Comparison of ENCODE assay signal across 17 mouse cellular contexts in genomic region chr7:89700511-89700910, GRCm38 (mm10).
DNase-seq lines count a peak whose midpoint lies in the region; ATAC-seq and TF ChIP-seq lines count a peak whose summit lies in the region.
"Had no signal": no experiment of that assay in that cellular context is flagged by ENCODE, and none has a peak within 500 bp of the region (broad histone marks: within the 10 kb centered on the region; RNA-seq: fewer than 3 reads in every experiment).

No protein-coding gene starts in this region.

- TF ChIP-seq POLR2A in kidney, adult 2 months (IDR thresholded peaks at IDR 0.05; ENCODE audit: low read depth, low read length), result no peak

- no peak overlapping the region for H3K4me2 ChIP-seq in hindbrain, embryonic 11.5 days (replicated peaks; ENCODE audit: low read depth, low read length)
- H3K4me2 ChIP-seq in hindbrain, embryonic 14.5 days (replicated peaks), result no peak overlapping the region
- H3K4me2 ChIP-seq: heart, embryonic 13.5 days; hindbrain, embryonic 13.5 days had no signal

- peak; percentile 38; the same call in 1 of the 2 replicates for ATAC-seq in hindbrain, embryonic 11.5 days (ENCODE audit: low FRiP score)
- ATAC-seq in hindbrain, embryonic 14.5 days (ENCODE audit: low FRiP score), result no peak
- ATAC-seq: intestine, postnatal 0 days had no signal

- no peak overlapping the region for H3K9ac ChIP-seq in hindbrain, embryonic 11.5 days (ENCODE audit: low read depth, low read length)
- no peak overlapping the region for H3K9ac ChIP-seq in hindbrain, embryonic 14.5 days
- H3K9ac ChIP-seq: forebrain, postnatal 0 days; heart, embryonic 13.5 days; hindbrain, embryonic 13.5 days had no signal

- no peak for TF ChIP-seq CTCF in kidney, adult 2 months (conservative IDR thresholded peaks at IDR 0.05; ENCODE audit: insufficient read depth, insufficient read length, low read depth, low read length)

- no peak overlapping the region for H3K27ac ChIP-seq in hindbrain, embryonic 11.5 days (ENCODE audit: low read depth, low read length)
- no peak overlapping the region for H3K27ac ChIP-seq in hindbrain, embryonic 14.5 days
- no peak overlapping the region for H3K27ac ChIP-seq in kidney, adult 2 months (ENCODE audit: insufficient read depth, low read depth, low read length)
- H3K27ac ChIP-seq: forebrain, embryonic 10.5 days; heart, adult 2 months; heart, embryonic 10.5 days; heart, embryonic 13.5 days; hindbrain, embryonic 13.5 days; hindbrain, postnatal 0 days had no signal

- H3K36me3 ChIP-seq in hindbrain, embryonic 11.5 days (ENCODE audit: control insufficient read depth, insufficient read depth, low read length), result no peaks in the 10 kb centered on the region
- H3K36me3 ChIP-seq in hindbrain, embryonic 14.5 days (replicated peaks; ENCODE audit: control insufficient read depth, insufficient read depth), result no peaks in the 10 kb centered on the region
- no peaks in the 10 kb centered on the region for H3K36me3 ChIP-seq in kidney, adult 2 months (ENCODE audit: control insufficient read depth, insufficient read depth, low read length)
- H3K36me3 ChIP-seq: forebrain, embryonic 10.5 days; heart, embryonic 10.5 days; heart, embryonic 13.5 days; hindbrain, embryonic 13.5 days had no signal

- no peaks in the 10 kb centered on the region for H3K4me1 ChIP-seq in hindbrain, embryonic 11.5 days (replicated peaks; ENCODE audit: control insufficient read depth, insufficient read depth, low read length)
- no peaks in the 10 kb centered on the region for H3K4me1 ChIP-seq in hindbrain, embryonic 14.5 days (replicated peaks; ENCODE audit: control insufficient read depth, insufficient read depth, low read length)
- no peaks in the 10 kb centered on the region for H3K4me1 ChIP-seq in kidney, adult 2 months (ENCODE audit: control insufficient read depth, insufficient read depth, low read length)

- no peaks in the 10 kb centered on the region for H3K27me3 ChIP-seq in hindbrain, embryonic 11.5 days (ENCODE audit: control insufficient read depth, insufficient read depth, low read length)
- H3K27me3 ChIP-seq in hindbrain, embryonic 14.5 days (ENCODE audit: control insufficient read depth, insufficient read depth, low read length), result no peaks in the 10 kb centered on the region
- no peaks in the 10 kb centered on the region for H3K27me3 ChIP-seq in kidney, adult 2 months (replicated peaks; ENCODE audit: control insufficient read depth, insufficient read depth, low read length)
- H3K27me3 ChIP-seq: heart, embryonic 13.5 days; hindbrain, embryonic 13.5 days; Patski had no signal

- H3K9me3 ChIP-seq in hindbrain, embryonic 11.5 days (ENCODE audit: control insufficient read depth, low read length), result no peaks in the 10 kb centered on the region
- no peaks in the 10 kb centered on the region for H3K9me3 ChIP-seq in hindbrain, embryonic 14.5 days (ENCODE audit: control insufficient read depth, low read length)
- H3K9me3 ChIP-seq: forebrain, embryonic 10.5 days; heart, embryonic 10.5 days; heart, embryonic 13.5 days; hindbrain, embryonic 13.5 days had no signal

- 15% methylated on average over 1 of the region's 1 CpGs for WGBS in hindbrain, embryonic 11.5 days
- WGBS in hindbrain, embryonic 14.5 days, result 33% methylated on average over 1 of the region's 1 CpGs
- 61% methylated on average over 1 of the region's 1 CpGs for WGBS in kidney, adult 2 months

- no peak overlapping the region for H3K4me3 ChIP-seq in hindbrain, embryonic 11.5 days (ENCODE audit: low read depth, low read length)
- H3K4me3 ChIP-seq in hindbrain, embryonic 14.5 days (replicated peaks; ENCODE audit: low read length), result no peak overlapping the region
- no peak overlapping the region for H3K4me3 ChIP-seq in kidney, adult 2 months (ENCODE audit: insufficient read depth, low read depth, low read length)
- H3K4me3 ChIP-seq: forebrain, embryonic 10.5 days; heart, adult 2 months; heart, embryonic 10.5 days; heart, embryonic 13.5 days; hindbrain, embryonic 13.5 days had no signal

- no peak for DNase-seq in hindbrain, embryonic 11.5 days (ENCODE audit: low spot score)
- no peak for DNase-seq in hindbrain, embryonic 14.5 days (ENCODE audit: low spot score)
- DNase-seq in embryo, embryonic 11 days, result peak; percentile 22
- DNase-seq in mesoderm, embryonic 11.5 days (ENCODE audit: low read depth, low spot score), result peak; percentile 50
- DNase-seq in urinary bladder, postnatal 10 days (ENCODE audit: low spot score), result no peak
- no peak for DNase-seq in kidney, adult 2 months
- no peak for DNase-seq in MN1 (ENCODE audit: low spot score)
- DNase-seq: B cell, adult 2 months had no signal

Comparison
In these comparisons a context has a peak if more than half of its experiments do, and no peak if none do; other contexts are left out.
1. DNase-seq: peak in embryo, embryonic 11 days (single experiment) and mesoderm, embryonic 11.5 days (single experiment); none in hindbrain, embryonic 11.5 days (single experiment), hindbrain, embryonic 14.5 days (single experiment), urinary bladder, postnatal 10 days (single experiment), kidney, adult 2 months (single experiment) and MN1 (single experiment).